Mouse (Mus musculus) thymus, adult 2 months (tissue): ENCODE data around the gene 1700016H13Rik. TPM values are rescaled to one million over a fixed set of nuclear protein-coding genes. Genes with fewer than 3 reads are reported as not detected.
A peak's percentile ranks its signal among the peaks of the same experiment; 100 is the strongest.

Source experiments
- DNase-seq: peaks from one replicate; pipeline ENCODE4 v3.0.0; 2021
- H3K27ac ChIP-seq: fragments of 200-500 bp; 2 replicates; pipeline ENCODE4 v1.5.1; 2012; ENCODE audit warnings: low read length, control low read depth; ENCODE audit not compliant: control insufficient read depth, insufficient read depth
- H3K27me3 ChIP-seq: fragments of 200-500 bp; 2 replicates; pipeline ENCODE4 v1.6.1; 2012; ENCODE audit warnings: mild to moderate bottlenecking, low read length, moderate library complexity, mixed read lengths; ENCODE audit not compliant: control insufficient read depth, insufficient read depth
- H3K36me3 ChIP-seq: fragments of 200-500 bp; 2 replicates; pipeline ENCODE4 v1.6.1; 2012; ENCODE audit warnings: mild to moderate bottlenecking, low read length, moderate library complexity; ENCODE audit not compliant: control insufficient read depth, insufficient read depth
- H3K4me1 ChIP-seq: fragments of 200-500 bp; replicated peaks from 2 replicates; pipeline ENCODE4 v1.6.1; 2012; ENCODE audit warnings: low read length; ENCODE audit not compliant: control insufficient read depth, insufficient read depth
- H3K4me3 ChIP-seq: fragments of 200-500 bp; 2 replicates; pipeline ENCODE4 v1.5.1; 2012; ENCODE audit warnings: mild to moderate bottlenecking, low read length, control low read depth, moderate library complexity; ENCODE audit not compliant: control insufficient read depth, insufficient read depth
- CTCF ChIP-seq: fragments of 200-500 bp; IDR thresholded peaks from 2 replicates; pipeline ENCODE4 v1.5.1; 2012; ENCODE audit warnings: mild to moderate bottlenecking, control low read depth, low read length, moderate library complexity, borderline replicate concordance; ENCODE audit not compliant: control insufficient read depth, poor library complexity, insufficient read depth; ENCODE audit errors: extremely low read depth
- POLR2A ChIP-seq: fragments of 200-500 bp; IDR thresholded peaks from 2 replicates; pipeline ENCODE4 v1.6.1; 2012; ENCODE audit warnings: mild to moderate bottlenecking, low read length, control low read depth, moderate library complexity; ENCODE audit not compliant: control insufficient read depth, poor library complexity, insufficient read depth; ENCODE audit errors: extremely low read depth
- WGBS: fragments of 180-500 bp; shearing (Covaris S2); methylation state at CpG from one replicate; pipeline ENCODE4 v1.1.7; 2018; 5-methylcytosine and 5-hydroxymethylcytosine counted together
- polyA plus RNA-seq: library from polyadenylated mRNA; depleted of rRNA; stranded (reverse); fragments of >200 nt; gene quantifications from 2 replicates; pipeline ENCODE4 v1.2.3, GENCODE M21; 2012

Gene 1700016H13Rik
- polyA plus RNA-seq, 1 experiment, result 0.15 TPM

- Histone ChIP-seq H3K4me3 (no peak overlapping the region), H3K36me3 (no peaks in the 10 kb centered on the region), H3K27me3 (no peaks in the 10 kb centered on the region), H3K27ac (no peak overlapping the region), H3K4me1 (peaks cover 9% of the 10 kb centered on the region)
- no peak for DNase-seq
- TF ChIP-seq POLR2A (no peak), CTCF (no peak)
- WGBS, result 97% methylated on average over 8 of the region's 8 CpGs
Measured at GRCm38 (mm10) chr5:103690190-103690589, 34.4 kb upstream of the 1700016H13Rik start.

GRCm38 (mm10) chr5:103689645-103690044 is 33.8 kb upstream of the 1700016H13Rik start:
- Histone ChIP-seq H3K4me3 (no peak overlapping the region), H3K4me1 (peaks cover 9% of the 10 kb centered on the region), H3K27me3 (no peaks in the 10 kb centered on the region), H3K36me3 (no peaks in the 10 kb centered on the region), H3K27ac (no peak overlapping the region)
- 93% methylated on average over 5 of the region's 5 CpGs for WGBS
- DNase-seq, result no peak
- TF ChIP-seq CTCF (no peak), POLR2A (no peak)

GRCm38 (mm10) chr5:103681824-103682223 is 26.0 kb upstream of the 1700016H13Rik start:
- Histone ChIP-seq H3K4me1 (no peaks in the 10 kb centered on the region), H3K36me3 (no peaks in the 10 kb centered on the region), H3K4me3 (no peak overlapping the region), H3K27ac (no peak overlapping the region), H3K27me3 (no peaks in the 10 kb centered on the region)
- no peak for TF ChIP-seq CTCF
- TF ChIP-seq POLR2A, result no peak
- 99% methylated on average over 3 of the region's 3 CpGs for WGBS
- no peak for DNase-seq

GRCm38 (mm10) chr5:103680381-103680780 is 24.6 kb upstream of the 1700016H13Rik start:
- 46% methylated on average over 4 of the region's 4 CpGs for WGBS
- Histone ChIP-seq H3K4me3 (no peak overlapping the region), H3K27me3 (no peaks in the 10 kb centered on the region), H3K27ac (no peak overlapping the region), H3K4me1 (no peaks in the 10 kb centered on the region), H3K36me3 (no peaks in the 10 kb centered on the region)
- peak; percentile 91 for DNase-seq
- no peak for TF ChIP-seq CTCF
- no peak for TF ChIP-seq POLR2A

GRCm38 (mm10) chr5:103678974-103679373 is 23.2 kb upstream of the 1700016H13Rik start:
- H3K27ac ChIP-seq, result no peak overlapping the region
- WGBS, result 93% methylated on average over 5 of the region's 5 CpGs
- TF ChIP-seq POLR2A (no peak), CTCF (no peak)
- no peak overlapping the region for H3K4me3 ChIP-seq
- H3K36me3 ChIP-seq, result no peaks in the 10 kb centered on the region
- DNase-seq, result no peak
- no peaks in the 10 kb centered on the region for H3K4me1 ChIP-seq
- no peaks in the 10 kb centered on the region for H3K27me3 ChIP-seq

- WGBS, result 89% methylated on average over 6 of the region's 6 CpGs
- no peaks in the 10 kb centered on the region for H3K36me3 ChIP-seq
- TF ChIP-seq CTCF (no peak), POLR2A (no peak)
- H3K4me3 ChIP-seq, result no peak overlapping the region
- no peak for DNase-seq
- no peaks in the 10 kb centered on the region for H3K4me1 ChIP-seq
- H3K27me3 ChIP-seq, result no peaks in the 10 kb centered on the region
- no peak overlapping the region for H3K27ac ChIP-seq
Measured at GRCm38 (mm10) chr5:103677894-103678293, 22.1 kb upstream of the 1700016H13Rik start.

- TF ChIP-seq CTCF (no peak), POLR2A (no peak)
- H3K36me3 ChIP-seq, result no peaks in the 10 kb centered on the region
- H3K27me3 ChIP-seq, result no peaks in the 10 kb centered on the region
- H3K4me3 ChIP-seq, result no peak overlapping the region
- WGBS, result 96% methylated on average over 6 of the region's 6 CpGs
- no peak overlapping the region for H3K27ac ChIP-seq
- no peak for DNase-seq
- H3K4me1 ChIP-seq, result no peaks in the 10 kb centered on the region
Measured at GRCm38 (mm10) chr5:103676289-103676881, 20.6 kb upstream of the 1700016H13Rik start.
